Mouse (Mus musculus): ENCODE data around the gene Pdrg1. TPM values are rescaled to one million over a fixed set of nuclear protein-coding genes. Genes with fewer than 3 reads are reported as not detected.

Gene Pdrg1
- total and polyA plus RNA-seq, 3 experiments = 117 to 127 (median 125) TPM

DNA sequence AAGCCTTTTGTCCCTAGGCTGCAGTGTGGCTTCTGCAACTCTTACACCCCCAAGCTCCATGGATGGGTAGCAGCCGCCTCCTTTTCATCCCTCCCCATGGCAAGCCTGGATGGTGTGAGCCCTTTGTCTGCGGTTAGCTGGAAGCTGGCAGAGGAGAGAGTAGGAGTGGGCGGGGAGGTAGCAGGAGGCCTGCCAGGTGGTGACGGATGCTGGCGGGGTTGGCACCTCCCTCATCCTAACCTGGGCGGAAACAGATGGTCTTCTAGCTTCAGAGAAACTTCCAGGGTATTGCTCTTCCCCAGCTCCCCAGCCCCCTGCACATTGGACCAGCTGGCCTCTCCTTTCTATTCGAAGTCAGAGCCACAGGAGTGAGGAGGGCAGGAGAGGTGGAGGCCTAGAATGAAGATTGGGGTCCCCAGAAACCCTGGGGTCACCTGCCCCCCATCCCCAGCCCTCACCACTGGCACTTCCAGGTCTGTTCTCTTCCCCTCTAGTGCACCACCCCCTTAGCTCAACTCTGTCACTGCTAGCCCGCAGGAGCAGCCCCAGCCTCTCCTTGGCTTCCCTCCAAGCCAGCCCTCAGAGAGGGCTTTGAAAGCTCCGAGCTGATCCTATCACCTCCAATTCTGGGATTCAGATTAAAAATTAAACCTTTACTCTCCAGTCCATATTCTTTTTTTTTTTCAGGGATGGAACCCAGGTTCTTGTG is 34.2 kb upstream of the Pdrg1 start:
- Histone ChIP-seq H3K9ac (ENCODE audit: low read depth, low read length) (no peak overlapping the region), H3K79me2 (replicated peaks; ENCODE audit: control insufficient read depth, insufficient read depth, low read length) (no peaks in the 10 kb centered on the region), H3K4me1 (ENCODE audit: control insufficient read depth, insufficient read depth, low read length) (no peaks in the 10 kb centered on the region), H3K27me3 (ENCODE audit: control insufficient read depth, insufficient read depth, low read length) (peaks cover 3% of the 10 kb centered on the region; the same call in 1 of the 2 replicates), H3K36me3 (ENCODE audit: control insufficient read depth, insufficient read depth, low read length) (no peaks in the 10 kb centered on the region), H3K4me3 (no peak overlapping the region), H3K27ac (no peak overlapping the region)
- WGBS = 38% methylated on average over 9 of the region's 9 CpGs
- DNase-seq = no peak
- intact Hi-C loops (cut with DNase I) = no loop called here
- TF ChIP-seq CTCF (IDR thresholded peaks at IDR 0.05) (no peak), POLR2A (IDR thresholded peaks at IDR 0.05; ENCODE audit: insufficient read depth, low read depth, low read length) (no peak), EP300 (IDR thresholded peaks at IDR 0.05; ENCODE audit: insufficient read depth, low read depth, low read length) (no peak)

DNA sequence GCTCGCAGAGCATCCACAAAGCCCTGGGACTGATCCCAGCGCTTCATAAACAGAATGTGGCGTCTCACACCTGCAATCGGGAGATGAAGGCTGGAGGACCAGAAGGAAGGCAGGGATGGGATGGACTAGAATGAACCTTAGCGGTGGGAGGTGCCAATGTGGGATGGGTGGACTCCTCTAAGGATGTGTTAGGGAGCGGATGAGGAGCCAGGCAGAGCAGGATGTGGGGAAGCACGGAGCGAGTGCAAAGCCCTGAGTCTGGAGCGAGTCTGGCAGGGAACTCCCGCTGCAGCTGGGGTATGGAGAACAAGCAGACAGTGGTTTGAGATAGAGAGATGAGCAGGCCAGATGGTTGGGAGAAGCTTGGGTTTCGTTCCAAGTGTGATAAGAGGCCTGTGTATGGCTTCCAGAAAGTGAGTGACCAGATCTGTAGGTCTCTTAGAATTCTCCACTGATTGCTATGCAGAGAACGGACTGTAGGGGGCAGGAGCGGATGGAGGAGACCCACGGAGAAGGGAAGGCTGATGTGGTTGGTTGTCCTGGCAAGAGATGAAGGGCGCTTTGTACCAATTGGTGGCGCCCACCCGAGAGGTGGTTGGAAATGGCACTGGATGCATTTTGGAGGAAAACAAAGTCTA is 32.7 kb upstream of the Pdrg1 start:
- WGBS = 33% methylated on average over 17 of the region's 17 CpGs
- H3K27ac ChIP-seq = no peak overlapping the region
- no peak for TF ChIP-seq POLR2A (IDR thresholded peaks at IDR 0.05; ENCODE audit: insufficient read depth, low read depth, low read length)
- peak; percentile 84 for TF ChIP-seq CTCF (IDR thresholded peaks at IDR 0.05)
- peak; percentile 53; the same call in 1 of the 2 replicates for TF ChIP-seq EP300 (IDR thresholded peaks at IDR 0.05; ENCODE audit: insufficient read depth, low read depth, low read length)
- DNase-seq = peak; percentile 40 to 70
- no peak overlapping the region for H3K9ac ChIP-seq (ENCODE audit: low read depth, low read length)
- H3K4me3 ChIP-seq = no peak overlapping the region
- H3K36me3 ChIP-seq (ENCODE audit: control insufficient read depth, insufficient read depth, low read length) = no peaks in the 10 kb centered on the region
- H3K27me3 ChIP-seq (ENCODE audit: control insufficient read depth, insufficient read depth, low read length) = peaks cover 2% of the 10 kb centered on the region; the same call in 1 of the 2 replicates
- intact Hi-C loops (cut with DNase I) = loop anchor here (1.0 kb wide), 2 partner anchors 33 to 95 kb away; no protein-coding TSS in a partner anchor
- no peaks in the 10 kb centered on the region for H3K79me2 ChIP-seq (replicated peaks; ENCODE audit: control insufficient read depth, insufficient read depth, low read length)
- no peaks in the 10 kb centered on the region for H3K4me1 ChIP-seq (ENCODE audit: control insufficient read depth, insufficient read depth, low read length)

DNA sequence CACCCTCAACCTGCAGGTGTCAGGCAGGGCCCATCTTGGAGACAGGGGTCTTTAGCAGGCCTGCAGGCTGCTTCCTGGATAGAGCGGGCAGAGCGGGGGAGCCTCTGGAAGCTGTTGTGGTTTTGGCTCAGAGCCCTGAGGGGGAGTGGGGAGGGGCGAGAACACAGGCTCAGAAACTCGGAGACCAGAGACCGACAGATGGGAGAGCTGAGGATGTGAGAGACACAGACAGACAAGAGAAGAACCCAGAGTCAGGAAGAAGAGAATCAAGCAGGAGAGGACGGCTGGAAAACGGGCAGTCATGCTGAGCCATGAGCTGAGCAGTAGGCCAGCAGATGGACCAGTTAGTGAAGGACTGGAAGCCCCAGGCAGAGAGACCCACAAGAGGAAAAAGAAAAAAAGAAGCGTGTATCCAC is 30.7 kb upstream of the Pdrg1 start:
- DNase-seq = no peak
- no peak overlapping the region for H3K4me3 ChIP-seq
- no peak overlapping the region for H3K27ac ChIP-seq
- 20% methylated on average over 8 of the region's 8 CpGs for WGBS
- TF ChIP-seq POLR2A (IDR thresholded peaks at IDR 0.05; ENCODE audit: insufficient read depth, low read depth, low read length) = no peak
- no peak for TF ChIP-seq EP300 (IDR thresholded peaks at IDR 0.05; ENCODE audit: insufficient read depth, low read depth, low read length)
- no peak for TF ChIP-seq CTCF (IDR thresholded peaks at IDR 0.05)
- H3K27me3 ChIP-seq (ENCODE audit: control insufficient read depth, insufficient read depth, low read length) = no peaks in the 10 kb centered on the region
- no peaks in the 10 kb centered on the region for H3K36me3 ChIP-seq (ENCODE audit: control insufficient read depth, insufficient read depth, low read length)
- H3K4me1 ChIP-seq (ENCODE audit: control insufficient read depth, insufficient read depth, low read length) = no peaks in the 10 kb centered on the region
- H3K79me2 ChIP-seq (replicated peaks; ENCODE audit: control insufficient read depth, insufficient read depth, low read length) = no peaks in the 10 kb centered on the region
- intact Hi-C loops (cut with DNase I) = no loop called here
- no peak overlapping the region for H3K9ac ChIP-seq (ENCODE audit: low read depth, low read length)

GRCm38 (mm10) chr2:153043886-153044285 is 28.7 kb upstream of the Pdrg1 start:
- Histone ChIP-seq H3K27me3 (ENCODE audit: control insufficient read depth, insufficient read depth, low read length) (no peaks in the 10 kb centered on the region), H3K4me1 (ENCODE audit: control insufficient read depth, insufficient read depth, low read length) (no peaks in the 10 kb centered on the region), H3K4me3 (no peak overlapping the region), H3K27ac (no peak overlapping the region), H3K9ac (ENCODE audit: low read depth, low read length) (no peak overlapping the region), H3K36me3 (ENCODE audit: control insufficient read depth, insufficient read depth, low read length) (no peaks in the 10 kb centered on the region), H3K79me2 (replicated peaks; ENCODE audit: control insufficient read depth, insufficient read depth, low read length) (no peaks in the 10 kb centered on the region)
- DNase-seq = no peak
- 45% methylated on average over 3 of the region's 3 CpGs for WGBS
- no peak for TF ChIP-seq EP300 (IDR thresholded peaks at IDR 0.05; ENCODE audit: insufficient read depth, low read depth, low read length)
- TF ChIP-seq POLR2A (IDR thresholded peaks at IDR 0.05; ENCODE audit: insufficient read depth, low read depth, low read length) = no peak
- TF ChIP-seq CTCF (IDR thresholded peaks at IDR 0.05) = no peak
- intact Hi-C loops (cut with DNase I) = no loop called here

DNA sequence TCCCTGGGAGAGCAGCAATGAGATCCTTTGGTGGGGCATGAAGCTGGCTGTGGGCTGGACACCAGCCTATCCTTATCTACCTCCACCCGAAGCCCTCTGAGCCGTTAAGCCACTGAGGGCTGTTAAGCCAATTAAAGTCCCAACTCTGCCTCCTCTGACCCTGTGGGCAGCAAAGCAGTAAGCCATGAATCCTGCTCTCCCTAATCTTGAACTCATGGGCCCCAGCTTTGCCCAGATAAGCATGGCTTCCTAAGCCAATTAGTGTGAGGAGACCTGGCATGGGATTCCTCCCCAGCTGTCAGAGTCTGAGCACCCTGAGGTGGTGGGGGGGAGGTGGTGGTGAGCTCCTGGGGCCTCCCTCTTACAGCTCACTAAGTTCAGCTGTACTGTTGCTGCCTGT is 21.5 kb upstream of the Pdrg1 start:
- DNase-seq = no peak
- no peaks in the 10 kb centered on the region for H3K4me1 ChIP-seq (ENCODE audit: control insufficient read depth, insufficient read depth, low read length)
- no peaks in the 10 kb centered on the region for H3K79me2 ChIP-seq (replicated peaks; ENCODE audit: control insufficient read depth, insufficient read depth, low read length)
- H3K9ac ChIP-seq (ENCODE audit: low read depth, low read length) = no peak overlapping the region
- no peak overlapping the region for H3K27ac ChIP-seq
- WGBS = 4% methylated on average over 2 of the region's 2 CpGs
- TF ChIP-seq POLR2A (IDR thresholded peaks at IDR 0.05; ENCODE audit: insufficient read depth, low read depth, low read length) (no peak), EP300 (IDR thresholded peaks at IDR 0.05; ENCODE audit: insufficient read depth, low read depth, low read length) (no peak), CTCF (IDR thresholded peaks at IDR 0.05) (no peak)
- H3K4me3 ChIP-seq = no peak overlapping the region
- intact Hi-C loops (cut with DNase I) = no loop called here
- peaks cover 6% of the 10 kb centered on the region for H3K27me3 ChIP-seq (ENCODE audit: control insufficient read depth, insufficient read depth, low read length)
- H3K36me3 ChIP-seq (ENCODE audit: control insufficient read depth, insufficient read depth, low read length) = no peaks in the 10 kb centered on the region
